Mouse (Mus musculus) lung, adult 2 months (tissue): ENCODE measurements around the gene Cers2.

Source experiments
- CTCF ChIP-seq: fragments of 200-500 bp; IDR thresholded peaks from 2 replicates; pipeline ENCODE4 v1.5.1; 2011; ENCODE audit warnings: mild to moderate bottlenecking, low read length, control low read depth; ENCODE audit not compliant: insufficient read depth
- POLR2A ChIP-seq: fragments of 200-500 bp; IDR thresholded peaks from 2 replicates; pipeline ENCODE4 v1.6.1; 2011; ENCODE audit warnings: low read depth, mild to moderate bottlenecking, control low read depth, low read length, borderline replicate concordance; ENCODE audit errors: extremely low read depth

- TF ChIP-seq POLR2A (no peak), CTCF (no peak)
Measured at GRCm38 (mm10) chr3:95273471-95273870, 41.1 kb upstream of the Cers2 start.
